Mouse (Mus musculus) limb, embryonic 14.5 days (tissue): Measurements from ENCODE around the gene Hyal5. TPM values are rescaled to one million over a fixed set of nuclear protein-coding genes. Genes with fewer than 3 reads are reported as not detected.
A peak's percentile ranks its signal among the peaks of the same experiment; 100 is the strongest.

Experiments used
- ATAC-seq: fragments of 200-750 bp; cut with Nextera tagmentation; 2 replicates; pipeline ENCODE4 v1.8.0; 2017; ENCODE audit warnings: low read depth, moderate number of reproducible peaks, moderate TSS enrichment; ENCODE audit not compliant: low FRiP score
- DNase-seq: peaks from one replicate; pipeline ENCODE4 v3.0.0-alpha.2; 2015; ENCODE audit warnings: low spot score
- H3K27ac ChIP-seq: fragments of 300-500 bp; sonication (generic); replicated peaks from 2 replicates; pipeline ENCODE4 v1.5.1; 2014; ENCODE audit warnings: low read depth, mild to moderate bottlenecking, low read length, moderate library complexity, mixed read lengths
- H3K27me3 ChIP-seq: fragments of 300-500 bp; sonication (generic); 2 replicates; pipeline ENCODE4 v1.6.1; 2014; ENCODE audit warnings: low read length, mixed read lengths; ENCODE audit not compliant: control insufficient read depth, insufficient read depth
- H3K36me3 ChIP-seq: fragments of 300-500 bp; sonication (generic); 2 replicates; pipeline ENCODE4 v1.6.1; 2014; ENCODE audit warnings: mild to moderate bottlenecking, low read length, moderate library complexity, mixed read lengths; ENCODE audit not compliant: control insufficient read depth, insufficient read depth
- H3K4me1 ChIP-seq: fragments of 300-500 bp; sonication (generic); 2 replicates; pipeline ENCODE4 v1.6.1; 2014; ENCODE audit warnings: antibody characterized with exemption, low read length, mixed read lengths; ENCODE audit not compliant: control insufficient read depth, insufficient read depth
- H3K4me2 ChIP-seq: fragments of 300-500 bp; sonication (generic); replicated peaks from 2 replicates; pipeline ENCODE4 v1.6.1; 2014; ENCODE audit warnings: low read depth, mild to moderate bottlenecking, low read length, moderate library complexity; ENCODE audit not compliant: severe bottlenecking
- H3K4me3 ChIP-seq: fragments of 300-500 bp; sonication (generic); replicated peaks from 2 replicates; pipeline ENCODE4 v1.5.1; 2014; ENCODE audit warnings: low read length
- H3K9ac ChIP-seq: fragments of 300-500 bp; sonication (generic); 2 replicates; pipeline ENCODE4 v1.6.1; 2014; ENCODE audit warnings: mild to moderate bottlenecking, low read depth, low read length, moderate library complexity; ENCODE audit not compliant: severe bottlenecking
- H3K9me3 ChIP-seq: fragments of 300-500 bp; sonication (generic); 2 replicates; pipeline ENCODE4 v1.6.1; 2016; ENCODE audit warnings: low read length; ENCODE audit not compliant: control insufficient read depth
- POLR2A ChIP-seq: fragments of 200-500 bp; IDR thresholded peaks from 2 replicates; pipeline ENCODE4 v1.8.0; 2012; ENCODE audit warnings: inconsistent platforms, mild to moderate bottlenecking, moderate library complexity, borderline replicate concordance; ENCODE audit not compliant: insufficient read depth, insufficient read length; ENCODE audit errors: extremely low read depth
- WGBS: fragments of 180-500 bp; shearing (Covaris S2); extraction: QIAGEN DNeasy Blood & Tissue Kit; methylation state at CpG from one replicate; pipeline ENCODE4 v1.1.7; 2014; 5-methylcytosine and 5-hydroxymethylcytosine counted together
- polyA plus RNA-seq, 2 experiments: library from polyadenylated mRNA; depleted of rRNA in 1 of 2; stranded (reverse) in 1 of 2; unstranded in 1 of 2; fragments of >200 nt; fragmentation: Nextera tagmentation in 1 of 2; extraction: Ambion mirVana in 1 of 2; gene quantifications; 2 replicates each; pipeline versions ENCODE4 v1.2.1 to v1.2.3; 2012 to 2014

Hyal5 gene
- polyA plus RNA-seq, 2 experiments = not detected

GRCm38 (mm10) chr6:24894874-24895183 lies 37.0 kb downstream of the Hyal5 start:
- 0 out of 2 replicates have a peak overlapping the region, but pooled peaks have one; percentile 8 for H3K4me3 ChIP-seq
- no peak for ATAC-seq
- H3K4me2 ChIP-seq = no peak overlapping the region
- H3K4me1 ChIP-seq = 0 out of 2 replicates have a peak, but pooled peaks cover 2% of the 10 kb centered on the region
- no peak for DNase-seq
- H3K9ac ChIP-seq = no peak overlapping the region
- H3K36me3 ChIP-seq = no peaks in the 10 kb centered on the region
- no peaks in the 10 kb centered on the region for H3K9me3 ChIP-seq
- no peak overlapping the region for H3K27ac ChIP-seq
- no peak for TF ChIP-seq POLR2A
- H3K27me3 ChIP-seq = no peaks in the 10 kb centered on the region
- WGBS = 30% methylated on average over 2 of the region's 2 CpGs

- Histone ChIP-seq H3K27me3 (no peaks in the 10 kb centered on the region), H3K4me1 (no peaks in the 10 kb centered on the region), H3K36me3 (no peaks in the 10 kb centered on the region), H3K27ac (no peak overlapping the region), H3K4me2 (no peak overlapping the region), H3K4me3 (no peak overlapping the region), H3K9ac (no peak overlapping the region), H3K9me3 (no peaks in the 10 kb centered on the region)
- 78% methylated on average over 3 of the region's 3 CpGs for WGBS
- ATAC-seq = no peak
- TF ChIP-seq POLR2A = no peak
- DNase-seq = no peak
These were observed 47.3 kb downstream of the Hyal5 start for GRCm38 (mm10) chr6:24905101-24905500.

- Histone ChIP-seq H3K4me3 (no peak overlapping the region), H3K4me1 (no peaks in the 10 kb centered on the region), H3K9ac (no peak overlapping the region), H3K27me3 (no peaks in the 10 kb centered on the region), H3K27ac (no peak overlapping the region), H3K36me3 (no peaks in the 10 kb centered on the region), H3K4me2 (no peak overlapping the region), H3K9me3 (no peaks in the 10 kb centered on the region)
- no peak for DNase-seq
- no peak for TF ChIP-seq POLR2A
- 80% methylated on average over 2 of the region's 2 CpGs for WGBS
- no peak for ATAC-seq
These were observed 50.0 kb downstream of the Hyal5 start for GRCm38 (mm10) chr6:24907824-24908223.

GRCm38 (mm10) chr6:24910016-24910727 lies 52.4 kb downstream of the Hyal5 start:
- DNase-seq (no peak), ATAC-seq (no peak)
- H3K4me2 ChIP-seq = no peak overlapping the region
- H3K27me3 ChIP-seq = no peaks in the 10 kb centered on the region
- no peaks in the 10 kb centered on the region for H3K9me3 ChIP-seq
- H3K4me3 ChIP-seq = no peak overlapping the region
- no peaks in the 10 kb centered on the region for H3K36me3 ChIP-seq
- H3K4me1 ChIP-seq = no peaks in the 10 kb centered on the region
- no peak for TF ChIP-seq POLR2A
- no peak overlapping the region for H3K27ac ChIP-seq
- 73% methylated on average over 2 of the region's 2 CpGs for WGBS
- H3K9ac ChIP-seq = no peak overlapping the region

- no peak overlapping the region for H3K27ac ChIP-seq
- DNase-seq (no peak), ATAC-seq (no peak)
- H3K4me3 ChIP-seq = no peak overlapping the region
- H3K4me1 ChIP-seq = no peaks in the 10 kb centered on the region
- H3K9me3 ChIP-seq = no peaks in the 10 kb centered on the region
- no peaks in the 10 kb centered on the region for H3K27me3 ChIP-seq
- H3K9ac ChIP-seq = no peak overlapping the region
- no peak for TF ChIP-seq POLR2A
- H3K4me2 ChIP-seq = no peak overlapping the region
- no peaks in the 10 kb centered on the region for H3K36me3 ChIP-seq
These were observed 52.9 kb downstream of the Hyal5 start for GRCm38 (mm10) chr6:24910728-24911105.

- H3K4me2 ChIP-seq = no peak overlapping the region
- DNase-seq = no peak
- no peak for TF ChIP-seq POLR2A
- no peak overlapping the region for H3K27ac ChIP-seq
- H3K9me3 ChIP-seq = no peaks in the 10 kb centered on the region
- H3K27me3 ChIP-seq = no peaks in the 10 kb centered on the region
- no peak overlapping the region for H3K4me3 ChIP-seq
- no peak overlapping the region for H3K9ac ChIP-seq
- ATAC-seq = no peak
- no peaks in the 10 kb centered on the region for H3K36me3 ChIP-seq
- H3K4me1 ChIP-seq = no peaks in the 10 kb centered on the region
- 92% methylated on average over 2 of the region's 2 CpGs for WGBS
These were observed 55.8 kb downstream of the Hyal5 start for GRCm38 (mm10) chr6:24913591-24913990.
